Mouse (Mus musculus) testis, adult 2 months (tissue): ENCODE data around the gene 4931428L18Rik.

Experiments used
- CTCF ChIP-seq: fragments of 200-500 bp; IDR thresholded peaks from 2 replicates; pipeline ENCODE4 v1.5.1; 2012; ENCODE audit warnings: low read depth, mild to moderate bottlenecking, inconsistent platforms, low read length, moderate library complexity; ENCODE audit not compliant: control insufficient read depth, insufficient read depth, insufficient replicate concordance
- POLR2A ChIP-seq: fragments of 200-500 bp; IDR thresholded peaks from 2 replicates; pipeline ENCODE4 v1.6.1; 2012; ENCODE audit warnings: low read depth, mild to moderate bottlenecking, inconsistent platforms, low read length, moderate library complexity; ENCODE audit not compliant: control insufficient read depth

DNA sequence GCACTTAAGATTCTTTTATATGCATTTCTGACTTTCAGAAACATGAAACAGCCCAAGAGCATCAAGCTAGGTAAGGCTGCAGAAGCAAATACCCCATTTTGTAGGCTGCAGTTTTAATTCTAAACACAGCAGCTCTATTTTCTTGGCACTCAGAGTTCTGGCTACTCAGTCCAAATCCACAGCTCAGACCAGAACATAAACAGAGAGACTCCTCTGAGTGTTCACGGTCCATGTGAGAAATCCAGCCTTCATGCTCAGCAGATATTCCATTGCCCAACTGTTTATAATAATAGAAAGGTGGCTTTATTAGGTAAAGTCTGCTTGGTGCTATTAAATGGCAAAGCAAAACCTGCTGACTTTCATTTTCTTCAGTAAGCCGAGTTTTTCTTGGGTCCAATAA, 120.2 kb downstream of the 4931428L18Rik start:
- TF ChIP-seq POLR2A (no peak), CTCF (no peak)
